Mouse (Mus musculus) layer of hippocampus, adult 9-11 months (tissue): ENCODE data around the gene Pepd.

Experiments used
- DNase-seq: peaks from one replicate; pipeline ENCODE4 v3.0.0; 2022

Gene Pepd

DNA sequence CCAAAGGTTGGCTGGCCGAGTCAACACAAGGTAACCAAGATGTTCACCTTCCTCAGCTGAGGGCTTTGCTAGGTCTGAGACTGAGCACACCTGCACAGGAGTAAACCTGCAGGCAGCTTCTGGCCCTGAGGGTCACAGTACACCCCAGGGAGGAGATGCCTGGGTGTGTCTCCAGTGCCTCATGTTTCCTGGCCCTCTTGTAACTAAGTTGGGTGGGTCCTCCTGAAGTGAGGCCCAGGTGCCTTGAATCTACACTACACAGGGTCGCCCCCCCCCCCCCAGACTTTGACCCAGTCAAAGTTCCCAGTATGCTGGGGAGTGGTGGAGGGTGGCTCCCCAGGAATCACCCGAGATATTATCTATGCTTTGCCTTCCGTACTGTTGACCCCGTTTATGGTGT, 117.0 kb downstream of the Pepd start:
- no peak for DNase-seq

DNA sequence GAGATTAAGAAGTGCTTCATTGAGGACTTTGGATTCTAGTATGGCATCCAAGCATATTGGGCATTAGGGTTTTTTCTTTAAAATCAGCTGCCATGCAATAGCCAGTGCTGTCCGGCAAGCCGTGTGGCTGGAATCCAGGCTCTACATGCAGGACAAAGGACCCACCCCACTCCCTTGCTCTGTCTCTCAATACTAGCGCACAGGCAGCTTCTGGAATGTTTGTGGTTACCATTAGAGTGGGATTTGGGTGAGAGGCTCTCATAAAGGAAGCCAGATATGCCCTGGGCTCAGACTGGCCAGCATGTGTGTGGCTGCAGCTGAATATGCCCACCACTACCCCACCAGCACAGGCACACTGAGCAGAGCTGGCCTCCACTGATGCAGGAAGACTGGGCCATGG, 117.5 kb downstream of the Pepd start:
- DNase-seq = no peak

DNA sequence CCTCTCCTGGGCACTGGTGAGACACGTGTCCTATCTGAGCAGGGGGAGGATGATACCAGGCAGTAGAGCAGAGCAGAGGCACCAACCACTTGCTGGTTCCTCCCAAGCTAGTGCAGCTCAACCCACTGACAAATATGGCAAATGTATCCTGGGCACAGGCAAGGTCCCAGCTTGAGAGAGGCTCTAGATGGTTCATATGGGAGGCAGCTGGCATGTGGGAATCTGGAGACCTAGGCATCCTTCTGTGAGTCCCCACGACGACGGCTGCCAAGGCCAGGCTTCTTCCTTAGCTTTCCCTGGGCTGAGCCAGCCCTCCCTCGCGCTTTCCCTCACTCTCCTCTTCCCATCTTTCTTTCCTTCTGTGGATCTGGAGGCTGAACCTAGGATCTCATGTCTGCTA, 118.4 kb downstream of the Pepd start:
- peak; percentile 73 for DNase-seq

DNA sequence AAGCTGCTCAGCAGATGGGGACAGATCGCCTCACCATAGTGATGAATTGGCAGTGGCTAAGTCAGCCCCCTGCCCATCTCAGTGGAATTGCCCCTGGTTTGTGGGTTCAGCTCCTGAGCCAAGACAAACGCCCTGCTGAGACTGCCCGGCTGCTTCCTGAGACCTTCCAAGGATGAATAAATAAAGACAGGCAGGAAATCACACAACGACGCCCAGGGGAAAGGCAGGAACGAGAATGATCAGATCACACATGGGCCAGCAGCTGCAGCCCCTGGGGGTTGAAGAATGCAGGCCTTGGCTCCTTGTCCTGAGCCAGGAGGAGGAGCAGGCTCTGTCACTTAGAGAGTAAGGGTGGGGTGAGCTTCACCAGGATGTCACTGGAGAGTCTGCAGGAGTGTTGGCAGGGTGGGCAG, 123.0 kb downstream of the Pepd start:
- no peak for DNase-seq

DNA sequence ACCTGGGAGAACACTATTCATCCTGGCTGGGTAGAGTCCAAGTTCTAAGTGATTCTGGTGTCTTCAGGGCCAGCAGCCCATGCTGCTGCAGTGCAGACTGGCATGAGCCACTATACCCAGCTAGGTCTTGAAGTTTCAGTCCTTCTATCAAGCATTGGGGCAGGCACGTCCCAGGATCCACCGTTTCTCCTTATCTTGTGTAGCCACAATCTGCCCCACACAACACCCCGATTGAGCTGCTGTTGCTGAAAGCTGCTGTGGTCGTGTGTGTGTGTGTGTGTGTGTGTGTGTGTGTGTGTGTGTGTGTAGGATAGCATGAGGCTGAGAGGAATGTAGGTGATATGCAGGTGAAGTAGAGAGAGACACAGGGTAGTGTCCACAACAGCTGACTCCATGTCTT, 123.4 kb downstream of the Pepd start:
- DNase-seq = no peak

DNA sequence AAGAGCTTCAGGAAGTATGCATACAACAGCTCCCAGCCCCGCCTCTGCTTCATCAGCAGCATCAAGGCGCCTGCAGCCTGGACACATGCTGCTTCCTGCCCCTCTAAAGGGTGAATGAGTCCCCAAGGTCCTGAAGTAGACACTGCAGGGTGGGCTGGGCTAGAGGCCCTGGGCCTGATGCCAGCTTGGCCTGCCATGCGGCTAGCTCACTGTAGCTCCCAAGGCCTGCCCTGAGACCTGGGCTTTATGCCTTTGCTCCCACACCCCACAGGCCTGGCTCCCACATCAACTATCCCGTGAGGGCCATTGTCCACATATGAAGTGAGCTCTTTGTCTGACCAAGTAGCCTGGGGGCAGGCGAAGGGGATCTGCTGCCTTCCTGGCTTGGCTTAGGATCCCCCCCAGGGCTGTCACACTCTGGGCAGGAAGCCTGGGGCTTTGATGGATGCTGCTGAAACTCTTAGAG, 124.1 kb downstream of the Pepd start:
- peak; percentile 75 for DNase-seq

DNA sequence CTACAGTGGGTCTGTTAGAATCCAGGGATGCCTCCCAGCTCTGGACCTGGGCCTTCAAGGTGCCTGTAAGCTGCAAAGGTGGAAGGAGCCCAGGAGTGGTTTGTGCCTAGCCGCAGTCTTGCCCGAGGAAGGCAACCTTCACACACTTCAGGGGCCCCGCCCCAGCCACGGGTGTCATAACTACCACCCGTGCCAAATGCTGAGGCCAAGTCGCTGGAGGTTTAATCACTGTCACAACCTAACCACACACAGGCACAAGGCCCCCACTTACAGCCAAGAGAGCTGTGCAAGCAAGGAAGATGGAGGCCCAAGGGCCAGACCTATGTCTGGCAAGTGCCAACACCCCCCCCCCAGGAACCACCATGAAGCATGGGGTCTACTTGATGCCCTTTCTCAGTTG, 125.2 kb downstream of the Pepd start:
- no peak for DNase-seq

DNA sequence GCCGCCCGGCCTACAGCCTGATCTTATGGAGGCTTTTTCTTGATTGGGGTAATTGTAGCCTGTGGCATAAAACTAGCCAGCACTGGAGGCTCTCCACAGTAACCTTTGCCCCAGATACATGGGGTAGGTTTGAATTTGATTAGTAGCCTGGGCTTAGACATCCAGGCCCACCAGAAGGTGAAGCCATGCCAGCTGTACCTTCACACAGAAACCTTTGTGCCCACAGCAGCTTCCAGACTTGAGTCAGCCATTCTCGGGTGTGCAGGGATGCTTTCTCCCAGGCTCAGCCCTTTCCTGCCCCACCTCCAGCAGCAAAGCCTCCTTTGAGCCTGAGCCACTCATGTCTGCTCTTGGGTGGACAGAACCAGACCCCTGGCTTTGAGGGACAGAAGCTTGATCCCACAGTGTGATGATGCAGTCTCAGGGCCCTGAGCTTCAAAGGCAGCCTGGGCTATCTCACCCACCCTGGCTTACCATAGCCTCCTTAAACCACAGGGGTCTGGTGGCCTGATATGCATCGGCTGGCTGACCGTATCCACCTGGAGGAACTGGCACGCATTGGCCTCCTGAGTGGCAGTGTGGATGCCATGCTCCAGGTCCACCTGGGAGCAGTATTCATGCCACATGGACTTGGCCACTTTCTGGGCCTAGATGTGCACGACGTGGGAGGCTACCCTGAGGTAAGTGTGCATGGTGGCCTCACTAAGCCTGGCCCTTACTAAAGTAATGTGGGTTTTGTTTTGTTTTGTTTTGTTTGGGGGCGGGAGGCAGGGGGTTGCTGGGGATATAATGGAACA, 128.2 kb downstream of the Pepd start:
- DNase-seq = no peak

DNA sequence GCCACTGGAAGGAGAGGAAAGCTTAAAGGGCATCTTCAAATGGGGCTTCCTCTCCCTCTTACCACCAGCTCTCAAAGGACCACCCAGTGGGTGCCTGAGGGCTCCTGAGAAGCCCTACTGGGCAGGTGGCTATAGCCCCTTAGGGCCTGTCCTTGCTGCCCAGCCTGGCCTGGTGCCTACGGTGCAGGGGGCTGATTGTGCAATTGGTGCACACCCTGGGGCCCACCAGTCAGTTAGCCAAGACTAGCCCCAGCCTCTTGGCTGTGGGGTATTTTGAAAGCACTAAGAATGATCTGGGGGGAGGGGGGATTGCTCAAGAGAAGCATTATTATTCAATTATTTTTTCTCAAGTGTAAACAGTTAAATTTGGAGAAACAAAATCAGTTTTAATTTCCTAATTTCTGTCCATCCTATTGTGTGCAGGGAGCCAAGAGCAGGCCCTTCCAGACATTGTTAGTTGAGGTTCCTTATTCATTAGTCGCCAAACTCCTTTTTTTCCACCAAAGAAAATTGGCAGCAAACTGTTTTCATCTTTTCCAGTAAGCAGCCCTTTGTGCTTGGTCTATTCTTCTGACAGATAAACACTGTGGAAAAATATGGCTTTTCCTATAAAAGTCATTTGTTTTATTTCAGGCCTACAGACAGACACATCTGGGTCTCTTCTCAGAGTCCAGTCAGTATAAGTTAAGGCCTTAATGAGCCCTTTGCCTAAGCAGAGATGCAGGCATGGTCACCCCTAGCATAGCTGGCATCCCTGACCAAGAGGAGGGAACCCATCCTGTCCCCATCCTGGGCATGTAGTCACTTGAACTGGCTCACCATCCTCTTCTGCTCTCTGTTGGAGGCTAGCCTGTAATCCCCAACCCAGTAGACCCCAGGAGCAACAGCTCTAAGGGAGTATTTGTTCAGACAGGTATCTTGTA, 129.4 kb downstream of the Pepd start:
- no peak for DNase-seq

DNA sequence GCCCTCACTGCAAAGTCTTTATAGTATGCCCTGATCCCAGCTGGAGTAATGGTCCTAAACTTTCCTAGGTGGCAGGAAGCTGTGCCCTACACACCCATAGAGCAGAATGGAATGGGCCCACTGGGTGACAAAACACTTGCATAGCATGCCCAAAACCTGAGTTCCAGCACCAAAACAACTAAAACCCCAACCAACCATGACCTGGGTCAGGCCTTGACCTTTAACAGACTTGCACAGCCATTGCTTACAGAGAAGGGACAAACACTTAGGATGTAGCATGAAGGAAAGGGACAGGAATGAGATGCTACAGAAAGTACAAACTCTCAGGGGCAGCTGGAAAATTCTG, 130.0 kb downstream of the Pepd start:
- DNase-seq = no peak

DNA sequence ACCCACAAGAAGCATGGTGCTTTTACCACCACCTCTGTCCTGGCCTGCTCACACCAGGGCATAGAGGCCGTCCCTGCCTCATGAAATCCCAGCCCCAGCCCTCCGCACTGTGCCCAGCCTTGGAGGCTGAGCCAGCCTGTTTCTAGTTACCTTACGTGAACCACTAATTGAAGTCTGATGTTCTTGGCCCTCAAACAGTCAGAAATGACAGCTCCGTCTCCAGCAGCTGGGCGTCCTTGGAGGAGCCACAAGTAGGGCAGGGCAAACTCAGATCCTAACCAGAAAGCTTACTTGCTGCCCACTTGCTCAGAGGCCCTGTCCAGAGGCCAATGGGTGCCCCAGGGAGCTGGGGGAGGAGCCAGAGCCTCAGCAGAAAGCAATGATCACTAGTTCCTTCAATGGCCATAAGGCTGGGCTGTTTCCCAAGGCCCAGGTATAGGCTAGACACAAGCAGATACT, 130.6 kb downstream of the Pepd start:
- no peak for DNase-seq

DNA sequence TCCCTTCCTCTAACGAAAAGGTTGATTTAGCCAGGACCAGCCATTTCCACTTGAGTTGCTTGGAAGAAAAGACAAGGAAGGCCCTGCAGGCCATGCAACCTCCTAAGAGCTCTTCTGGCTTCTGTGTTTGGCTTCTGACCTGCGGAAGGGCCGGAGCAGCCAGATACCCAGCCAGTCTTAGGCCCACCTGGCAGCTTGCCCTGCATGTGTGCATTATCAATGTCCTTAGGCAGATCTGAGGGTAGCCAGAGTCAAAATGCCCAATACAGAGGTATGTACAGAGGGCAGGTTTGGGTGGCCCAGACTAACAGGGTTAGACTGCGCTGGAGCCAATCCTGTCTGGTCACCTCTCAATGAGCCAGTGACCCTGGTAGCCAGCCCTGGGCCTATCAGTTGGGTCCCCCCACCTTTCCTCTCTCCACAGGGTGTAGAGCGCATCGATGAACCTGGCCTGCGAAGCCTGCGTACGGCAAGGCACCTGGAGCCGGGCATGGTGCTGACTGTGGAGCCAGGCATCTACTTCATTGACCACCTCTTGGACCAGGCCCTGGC, 131.2 kb downstream of the Pepd start:
- no peak for DNase-seq

DNA sequence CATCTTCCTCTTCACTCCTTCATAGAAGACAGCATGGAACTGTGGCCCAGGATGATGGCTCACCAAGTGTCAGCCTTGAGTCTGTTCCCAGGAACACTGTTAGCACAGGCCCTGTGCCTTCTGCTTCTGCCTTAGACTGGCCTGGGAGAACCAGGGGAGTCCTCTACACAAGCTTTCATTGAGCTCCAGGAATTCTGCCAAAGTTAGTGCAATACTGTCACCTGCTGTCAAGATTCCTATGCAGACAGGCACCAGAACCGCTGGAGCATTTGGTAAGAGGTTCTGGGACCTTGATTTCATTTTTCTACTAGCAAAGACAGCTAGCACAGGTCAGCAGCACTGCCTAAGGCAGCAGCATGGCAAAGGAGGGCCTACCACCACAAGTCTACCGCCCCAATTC, 132.5 kb downstream of the Pepd start:
- no peak for DNase-seq

DNA sequence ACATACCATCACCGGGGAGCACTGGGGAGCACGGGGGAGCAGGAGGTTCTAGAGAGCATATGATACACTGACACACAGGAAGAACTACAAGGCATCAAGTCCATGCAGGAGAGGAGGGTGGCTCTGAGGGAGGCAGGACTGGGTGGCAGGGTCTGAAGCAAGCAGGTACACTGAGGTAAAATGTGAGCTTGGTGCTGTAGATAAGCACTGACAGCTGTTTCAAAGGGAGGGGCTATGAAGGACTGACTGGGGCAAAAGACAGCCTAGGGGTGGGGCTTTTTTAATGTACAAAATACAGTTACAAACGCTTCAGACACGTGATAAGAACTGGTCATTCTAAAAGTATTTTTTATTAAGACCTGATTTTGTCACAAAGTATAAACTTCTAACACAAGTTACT, 133.9 kb downstream of the Pepd start:
- DNase-seq = no peak

DNA sequence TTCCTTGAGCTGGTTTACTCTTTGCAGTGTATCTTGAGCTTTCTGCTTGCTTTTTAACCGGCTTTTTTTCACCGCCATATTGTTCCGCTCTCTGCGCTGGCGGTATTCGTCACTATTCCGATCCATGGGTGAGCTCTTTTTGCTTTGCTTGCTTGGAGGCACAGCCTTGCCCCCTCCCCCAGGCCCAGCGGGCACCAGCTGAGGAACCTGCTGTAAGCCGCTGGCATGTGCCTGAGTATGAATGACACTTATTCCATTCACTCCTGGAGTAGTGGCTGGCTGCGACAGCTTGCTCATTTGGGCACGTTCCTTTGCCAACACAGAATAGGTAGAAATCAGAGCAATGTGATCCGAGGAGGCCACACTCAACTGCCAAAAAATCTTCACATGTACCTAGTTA, 138.4 kb downstream of the Pepd start:
- no peak for DNase-seq

DNA sequence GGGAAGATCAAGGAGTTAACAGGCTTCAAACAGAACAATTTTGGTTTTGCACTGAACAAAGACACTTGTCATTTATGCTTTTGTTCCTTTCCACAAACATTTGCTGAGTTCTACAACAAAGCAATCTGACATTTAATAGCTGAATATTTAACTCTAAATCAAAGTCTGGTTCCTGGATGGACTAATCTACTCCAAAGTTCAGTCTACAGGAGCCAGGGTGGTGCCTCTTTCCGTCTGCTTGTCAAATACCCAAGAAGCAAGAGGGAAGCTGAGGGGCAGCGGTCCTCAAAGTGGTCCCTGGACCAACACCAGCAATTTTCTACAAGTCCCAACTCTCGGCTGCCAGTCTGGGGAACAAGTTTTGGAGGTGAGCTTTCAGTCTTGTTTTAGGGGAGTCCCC, 141.0 kb downstream of the Pepd start:
- DNase-seq = no peak

DNA sequence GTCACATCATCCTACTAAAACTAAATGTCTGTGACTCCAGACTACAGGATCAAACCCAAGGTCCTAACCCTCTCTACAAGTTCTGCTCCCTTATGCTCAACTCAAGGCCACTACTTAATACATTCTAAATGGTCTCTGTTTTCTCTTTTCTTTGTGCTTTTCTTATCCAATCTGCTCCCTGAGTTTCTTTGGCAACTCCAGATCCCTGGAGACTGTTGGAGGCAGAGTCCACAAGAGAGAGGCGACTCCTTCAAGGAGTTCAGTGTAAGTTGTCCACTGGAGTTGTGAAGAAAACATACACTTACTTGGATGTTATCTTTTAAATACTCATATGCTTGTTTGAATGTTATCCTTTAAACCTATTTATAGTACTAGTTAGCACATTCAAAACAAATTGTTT, 142.1 kb downstream of the Pepd start:
- DNase-seq = no peak

DNA sequence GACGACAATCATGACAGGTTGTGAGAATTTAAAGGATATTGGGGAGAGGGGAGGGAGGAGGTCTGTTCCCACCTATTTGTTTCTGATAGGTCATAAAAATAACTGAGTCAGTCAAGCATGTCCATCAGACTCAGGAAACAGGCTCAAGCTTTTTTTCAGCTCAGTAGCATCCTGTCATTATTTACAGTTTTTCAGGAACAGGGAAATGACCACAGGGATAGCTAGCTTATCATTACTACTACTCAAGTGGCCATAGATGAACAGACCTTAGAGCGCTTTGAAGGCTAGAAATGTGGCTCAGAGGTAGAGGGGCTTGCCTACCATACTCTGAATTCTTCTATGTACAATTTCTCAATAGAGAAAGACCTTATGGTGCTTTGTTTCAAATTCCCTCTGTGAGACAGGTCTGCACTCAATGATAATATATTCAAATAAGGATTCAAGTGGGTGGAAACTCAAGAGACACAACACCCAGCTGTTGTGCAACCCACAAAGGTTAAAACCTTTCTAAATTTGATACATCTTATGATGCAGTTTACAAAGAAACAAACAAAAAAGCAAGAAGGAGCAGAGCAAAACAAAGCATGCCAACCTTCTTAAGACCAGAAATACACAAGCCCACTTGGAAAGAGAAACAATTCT, 142.9 kb downstream of the Pepd start:
- no peak for DNase-seq

DNA sequence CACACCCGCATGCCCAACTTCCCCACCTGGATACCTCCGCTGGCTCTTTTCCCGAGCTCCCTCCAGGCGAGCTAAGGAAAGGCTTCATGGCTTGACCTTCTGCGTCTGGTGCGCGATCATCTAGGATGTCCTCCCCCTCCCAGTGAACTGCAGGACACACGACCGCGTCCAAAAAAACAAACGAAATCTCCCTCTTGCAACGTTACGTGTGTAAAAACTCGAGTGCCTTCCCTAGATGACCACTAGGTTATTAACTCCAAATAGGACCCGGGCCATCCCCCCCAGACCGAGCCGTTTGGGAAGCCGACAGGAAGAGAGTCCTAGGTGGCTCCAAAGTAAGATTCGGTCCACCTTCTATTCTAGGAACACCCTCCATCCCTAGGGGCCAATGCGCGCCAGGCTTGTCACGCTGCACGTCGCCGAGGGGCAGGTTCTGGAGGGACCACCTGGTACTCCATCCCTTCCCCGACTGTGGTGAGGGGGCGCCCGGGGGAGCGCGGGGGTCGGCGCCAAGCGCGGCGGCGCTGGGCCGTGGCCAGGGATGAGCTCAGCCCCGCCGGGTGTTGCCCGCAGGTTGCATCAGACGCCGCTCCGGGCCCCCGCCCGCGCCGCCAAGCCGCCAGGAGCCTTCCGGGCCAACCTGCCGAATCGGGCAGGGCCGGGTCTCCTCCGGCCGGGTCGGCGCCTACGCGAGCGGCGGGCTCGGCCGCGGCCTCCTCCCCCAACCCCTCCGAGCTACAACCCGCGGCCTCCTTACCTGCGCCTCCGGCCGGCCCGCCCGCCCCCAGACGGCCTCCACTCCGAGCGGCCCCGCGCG, 143.6 kb downstream of the Pepd start:
- DNase-seq = peak; percentile 69

DNA sequence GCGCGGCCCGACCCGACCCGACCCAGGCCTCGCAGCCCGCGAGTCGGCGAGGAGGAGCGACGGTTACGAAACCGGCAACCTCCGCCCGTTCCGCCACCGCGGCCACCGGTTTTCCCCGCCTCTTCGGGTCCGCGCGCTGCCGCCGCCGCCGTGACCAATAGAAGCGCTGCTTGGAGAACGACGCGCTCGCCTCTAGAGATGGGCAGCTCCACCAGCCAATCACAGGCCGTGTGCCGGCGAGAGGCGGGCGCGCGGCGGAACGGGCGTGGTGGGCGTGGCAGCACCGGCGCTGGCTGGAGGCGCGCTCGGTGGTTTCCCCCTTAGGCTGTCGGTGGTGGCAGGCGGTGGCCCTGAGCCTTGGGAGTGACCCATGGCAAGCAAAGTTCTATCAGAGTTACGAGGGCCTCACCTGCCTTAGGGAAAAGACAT, 144.3 kb downstream of the Pepd start, which contains the start of gene Cebpg:
Gene Cebpg (minus strand): TSS at position 138 of the 429 bp plus-strand sequence.
- peak; percentile 97 for DNase-seq

DNA sequence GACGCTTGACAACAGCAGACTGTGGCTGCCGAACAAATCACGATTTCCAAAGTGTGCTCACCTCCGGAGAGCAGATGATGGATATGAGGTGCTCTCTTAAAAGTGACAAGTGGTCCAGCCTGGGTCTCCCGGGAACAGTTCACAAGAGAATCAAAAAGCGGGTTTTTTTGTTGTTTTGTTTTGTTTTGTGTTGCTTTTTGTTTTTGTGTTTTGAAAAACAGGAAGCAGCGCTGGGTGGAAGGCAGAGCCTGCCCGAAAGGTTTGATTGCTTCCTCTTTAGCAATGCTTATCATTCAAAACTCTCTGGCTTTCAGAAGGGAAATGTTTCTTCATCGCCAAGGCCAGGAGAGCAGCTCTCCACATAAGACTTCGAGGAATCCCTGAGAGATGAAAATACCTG, 144.8 kb downstream of the Pepd start:
- DNase-seq = no peak

DNA sequence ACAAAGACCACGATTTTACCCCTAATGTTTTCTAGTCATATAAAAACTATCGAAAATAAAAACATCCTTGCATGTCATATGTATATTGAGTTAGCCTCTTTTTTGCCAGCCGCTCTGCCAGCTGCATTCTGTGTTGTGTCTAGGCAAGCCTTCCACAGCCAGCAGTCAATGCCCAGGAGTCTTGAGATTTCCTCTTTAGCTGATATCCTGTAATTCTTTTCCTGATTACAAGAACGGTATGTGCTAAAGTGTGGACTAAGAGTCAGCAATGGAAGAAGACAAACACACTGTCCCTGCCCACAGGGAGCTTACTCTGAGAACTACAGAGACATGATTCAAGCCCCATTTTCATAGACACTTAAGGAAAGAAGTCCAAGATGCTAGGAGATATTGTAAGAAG, 145.4 kb downstream of the Pepd start:
- no peak for DNase-seq
